8 mouse cellular contexts compared by ENCODE assay signal in the genomic region with DNA sequence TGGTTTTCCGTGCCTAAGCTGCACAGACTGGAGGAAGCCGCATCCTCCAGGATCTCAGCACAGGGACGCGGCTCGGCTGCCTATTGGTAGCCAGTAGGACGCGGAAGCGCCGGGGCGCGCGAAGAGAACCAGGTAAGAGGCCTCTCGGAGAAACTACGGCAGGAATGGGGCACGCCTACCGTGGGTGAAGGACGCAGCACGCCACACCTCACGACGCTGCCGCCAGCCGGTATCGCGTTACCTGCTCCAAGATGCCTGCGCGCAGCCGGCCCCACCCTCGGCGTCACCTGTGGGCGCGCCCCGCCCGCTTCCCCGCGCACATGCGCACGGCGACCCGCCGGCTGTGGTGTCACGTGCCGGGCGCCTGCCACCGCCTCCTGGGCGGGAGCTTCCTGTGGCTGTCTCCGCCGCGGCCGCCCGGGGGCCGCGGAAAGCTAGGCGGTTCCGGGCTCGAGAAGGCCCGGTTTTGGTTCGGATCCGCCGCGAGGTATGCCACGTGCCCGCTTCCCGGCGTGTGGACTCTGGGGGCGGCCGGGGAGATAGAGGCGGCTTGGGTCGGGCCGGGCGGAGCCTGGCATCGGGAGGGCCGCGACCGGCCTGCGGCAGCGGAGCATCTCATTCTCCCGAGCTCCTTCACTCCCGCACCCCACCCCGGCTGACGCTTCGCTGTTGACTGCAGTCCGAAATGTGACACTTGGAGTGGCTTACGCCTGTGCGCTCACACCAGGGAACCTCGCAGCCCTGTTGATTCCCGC. TPM values are rescaled to one million over a fixed set of nuclear protein-coding genes. Genes with fewer than 3 reads are reported as not detected.
DNase-seq lines count a peak whose midpoint lies in the region; ATAC-seq and TF ChIP-seq lines count a peak whose summit lies in the region.

A gene (plus strand): TSS at position 354 of the 755 bp plus-strand sequence.

- intact Hi-C loops in left cerebral cortex, adult 2 months (cut with DNase I), result loop anchor here (1.0 kb wide), 2 partner anchors 40 to 214 kb away; a partner anchor contains a TSS

- peaks cover 12% of the 10 kb centered on the region for H3K4me1 ChIP-seq in hindbrain, embryonic 16.5 days (ENCODE audit: control insufficient read depth, insufficient read depth, low read depth, low read length)

- H3K27me3 ChIP-seq in hindbrain, embryonic 16.5 days (replicated peaks; ENCODE audit: control insufficient read depth, insufficient read depth, low read length), result no peaks in the 10 kb centered on the region

- peak within 1 kb of the TSS; percentile 96 for H3K27ac ChIP-seq in hindbrain, embryonic 16.5 days (ENCODE audit: low read depth, low read length)
- H3K27ac ChIP-seq in left cerebral cortex, adult 2 months, result peak within 1 kb of the TSS; percentile 98

- H3K9me3 ChIP-seq in hindbrain, embryonic 16.5 days (ENCODE audit: control insufficient read depth, low read length), result no peaks in the 10 kb centered on the region

- under 1% methylated on average over 72 of the region's 86 CpGs for WGBS in hindbrain, embryonic 16.5 days

- DNase-seq in WW6 (ENCODE audit: low read depth, low spot score), result peak; percentile 90
- DNase-seq in cerebellum, postnatal 4 days (ENCODE audit: low spot score in 2 of 2), result peak; percentile 70 to 85
- peak; percentile 86 for DNase-seq in gastrocnemius, adult 18-20 months (ENCODE audit: low spot score)
- DNase-seq in left cerebral cortex, adult 2 months (ENCODE audit: extremely low spot score in 1 of 2, low spot score in 2 of 2), result peak; percentile 92 to 94
- peak; percentile 89 to 92 for DNase-seq in right cerebral cortex, adult 2 months (ENCODE audit: low spot score in 2 of 2)
- peak; percentile 94 for DNase-seq in urinary bladder, postnatal 14 days (ENCODE audit: low spot score)

- peak; percentile 94 for ATAC-seq in hindbrain, embryonic 16.5 days
- peak; percentile 90 for ATAC-seq in megakaryocyte, adult 5-6 weeks (ENCODE audit: poor library complexity, severe bottlenecking)

- H3K4me2 ChIP-seq in hindbrain, embryonic 16.5 days (ENCODE audit: low read length), result peak within 1 kb of the TSS; percentile 75

- TF ChIP-seq CTCF in left cerebral cortex, adult 2 months (IDR thresholded peaks at IDR 0.05), result peak; percentile 24

- no peaks in the 10 kb centered on the region for H3K36me3 ChIP-seq in hindbrain, embryonic 16.5 days (ENCODE audit: control insufficient read depth, insufficient read depth, low read length)

- H3K4me3 ChIP-seq in hindbrain, embryonic 16.5 days (ENCODE audit: low read length), result peak within 1 kb of the TSS; percentile 85
- peak within 1 kb of the TSS; percentile 95 for H3K4me3 ChIP-seq in left cerebral cortex, adult 2 months

- H3K9ac ChIP-seq in hindbrain, embryonic 16.5 days (ENCODE audit: low read depth, low read length), result peak within 1 kb of the TSS; percentile 97

RNA-seq across cellular contexts. Expression of the gene that starts here (rescaled TPM):
- 10 to 100 TPM; 17.4 to 18.4 TPM for total RNA-seq in gastrocnemius, adult 18-20 months (2021)
- 16.7 and 19.7 TPM in 2 replicates for polyA plus RNA-seq in hindbrain, embryonic 16.5 days (2015; fragmentation: Nextera tagmentation; extraction: Ambion mirVana)
- 10 to 100 TPM; 35.5 to 40.3 TPM for total RNA-seq in left cerebral cortex, adult 2 months (2021)
- 12.1 and 16.7 TPM in 2 replicates for total RNA-seq in megakaryocyte, adult 5-6 weeks (2015)
- total RNA-seq in megakaryocyte, adult 5-6 weeks (2017), result 29.0 and 31.5 TPM in 2 replicates

Comparison
In these comparisons a context has a peak if more than half of its experiments do, and no peak if none do; other contexts are left out.
1. Peak in every context shown above with its lines: DNase-seq, ATAC-seq, H3K4me3 ChIP-seq and H3K27ac ChIP-seq.